Mouse (Mus musculus) cerebral cortex, adult 2 months (tissue): ENCODE measurements around the gene Hrk.

Experiments
- WGBS: fragments of 180-500 bp; shearing (Covaris S2); methylation state at CpG from one replicate; pipeline ENCODE4 v1.1.7; 2018; 5-methylcytosine and 5-hydroxymethylcytosine counted together

Gene Hrk

GRCm38 (mm10) chr5:118160691-118161090 is 3.8 kb upstream of the Hrk start:
- 49% methylated on average over 4 of the region's 4 CpGs for WGBS

DNA sequence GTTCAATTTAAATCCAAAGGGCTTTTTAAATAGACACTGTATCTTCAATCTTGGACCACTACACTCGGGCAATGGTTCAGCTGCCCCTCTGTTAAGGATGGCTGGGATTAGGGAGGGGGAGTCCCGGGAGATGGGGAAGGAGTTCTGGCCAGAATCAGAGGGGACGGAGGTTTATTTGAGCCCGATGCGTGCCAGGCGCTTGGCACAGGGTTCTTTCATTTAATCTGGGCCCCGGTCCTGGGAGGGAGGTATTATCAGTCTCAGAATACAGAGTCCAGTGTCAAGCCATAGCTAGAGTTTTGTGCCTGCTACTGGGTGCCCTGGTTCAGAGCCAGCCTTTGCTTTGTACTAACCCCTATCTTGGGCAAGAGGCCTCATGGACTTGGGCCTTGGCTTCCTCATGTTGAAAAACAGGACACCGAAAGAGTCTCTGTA is 3.1 kb downstream of the Hrk start:
- 60% methylated on average over 8 of the region's 8 CpGs for WGBS

DNA sequence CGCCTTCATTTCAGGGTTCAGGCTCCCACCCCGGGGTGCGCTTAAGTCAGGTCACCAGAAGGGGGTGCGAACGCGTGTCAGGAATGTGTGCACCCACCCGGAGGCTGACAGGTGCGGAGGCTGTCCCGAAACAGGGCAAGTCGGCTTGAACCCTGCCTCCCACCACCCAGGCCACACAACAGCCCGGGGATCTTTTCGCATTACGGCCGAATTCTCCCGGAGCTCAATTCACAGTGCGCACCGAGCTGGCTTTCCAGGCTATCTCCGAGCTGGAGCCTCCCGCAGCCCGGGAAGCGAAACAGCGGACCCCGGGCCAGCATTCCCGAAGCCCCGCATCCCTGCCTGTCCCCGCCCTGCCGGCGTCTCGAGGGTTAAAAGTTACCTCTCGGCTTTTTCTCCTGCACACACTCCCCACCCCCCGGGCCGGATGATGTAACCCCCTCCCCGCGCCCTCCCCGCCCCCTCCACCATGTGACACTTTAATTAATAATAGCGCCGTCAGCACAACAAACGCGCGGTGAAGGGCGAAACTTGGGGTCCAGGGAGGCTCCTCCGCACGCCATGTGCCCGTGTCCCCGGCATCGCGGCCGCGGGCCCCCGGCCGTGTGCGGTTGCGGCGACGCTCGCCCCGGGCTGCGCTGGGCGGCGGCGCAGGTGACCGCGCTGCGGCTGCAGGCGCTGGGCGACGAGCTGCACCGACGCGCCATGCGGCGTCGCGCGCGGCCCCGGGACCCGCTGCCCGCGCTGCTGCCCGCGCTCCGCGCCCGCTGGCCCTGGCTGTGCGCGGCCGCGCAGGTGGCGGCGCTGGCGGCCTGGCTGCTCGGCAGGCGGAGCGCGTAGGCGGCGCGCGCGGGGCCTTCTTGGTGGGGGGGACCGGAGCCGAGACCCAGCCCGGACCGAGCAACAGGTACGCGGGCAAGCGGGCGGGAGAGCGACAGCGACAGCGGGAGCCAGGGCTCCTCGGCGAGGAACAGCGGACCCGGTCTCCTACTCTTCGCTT is 5.1 kb downstream of the Hrk start:
- 2% methylated on average over 116 of the region's 117 CpGs for WGBS

GRCm38 (mm10) chr5:118170888-118171529 is 6.6 kb downstream of the Hrk start:
- 2% methylated on average over 25 of the region's 25 CpGs for WGBS

- WGBS: under 1% methylated on average over 36 of the region's 36 CpGs
Measured at GRCm38 (mm10) chr5:118171665-118172064, 7.2 kb downstream of the Hrk start.

GRCm38 (mm10) chr5:118172078-118172723 is 7.8 kb downstream of the Hrk start:
- WGBS: 2% methylated on average over 27 of the region's 27 CpGs

DNA sequence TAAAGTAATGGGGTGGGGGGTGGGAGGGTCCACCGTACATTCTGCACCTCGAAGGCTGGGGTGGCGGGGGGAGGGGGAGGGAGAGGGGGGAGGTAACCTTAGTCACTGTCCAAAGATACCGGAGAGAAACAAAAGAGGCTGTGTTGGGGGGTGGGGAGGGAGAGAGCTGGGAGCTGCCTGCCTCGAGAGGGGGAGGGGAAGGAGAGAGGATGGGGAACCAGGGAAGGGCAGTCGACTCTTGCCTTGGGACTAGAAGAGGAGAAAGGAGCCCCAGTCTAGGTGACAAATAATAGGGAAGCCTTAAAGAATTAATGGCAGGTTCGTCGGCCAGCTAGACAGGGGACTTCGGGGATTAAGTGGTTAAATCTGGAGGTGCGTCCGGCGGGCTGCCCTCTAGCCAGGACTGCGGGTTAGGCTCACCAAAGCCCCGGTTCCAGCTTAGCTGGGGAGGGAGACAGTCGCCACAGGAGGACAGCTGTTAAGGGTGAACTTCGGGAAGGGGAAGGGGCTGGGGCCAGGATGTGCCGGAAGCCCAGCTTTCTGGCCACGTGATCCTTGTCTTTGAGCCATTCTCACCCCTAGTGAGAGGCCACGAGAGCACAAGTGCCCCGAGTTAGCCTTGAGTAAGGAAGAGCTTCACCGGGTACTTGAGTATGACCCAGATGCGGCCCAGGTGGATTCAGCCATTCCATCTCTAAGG is 10.0 kb downstream of the Hrk start:
- WGBS: 9% methylated on average over 22 of the region's 22 CpGs

GRCm38 (mm10) chr5:118175137-118175536 is 10.7 kb downstream of the Hrk start:
- WGBS: 50% methylated on average over 2 of the region's 2 CpGs

DNA sequence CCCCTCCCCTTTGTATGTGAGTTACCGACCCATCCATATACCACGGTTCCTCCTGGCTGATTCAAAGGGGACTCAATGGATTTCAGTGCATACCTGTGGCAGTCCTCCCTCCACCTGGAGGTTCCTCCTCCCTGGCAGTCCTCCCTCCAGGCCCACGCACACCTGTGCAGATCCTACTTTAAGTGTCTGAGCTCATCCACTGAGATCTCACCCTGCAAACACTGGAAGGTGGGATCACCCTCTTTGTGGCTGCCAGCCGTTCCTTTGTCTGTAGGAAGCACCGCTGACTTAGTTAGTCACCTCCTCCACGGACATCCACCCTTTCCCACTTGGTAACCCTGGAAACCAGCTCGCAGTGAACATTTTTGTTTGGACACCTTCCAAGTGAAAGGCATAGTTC is 13.2 kb downstream of the Hrk start:
- WGBS: 49% methylated on average over 7 of the region's 7 CpGs

DNA sequence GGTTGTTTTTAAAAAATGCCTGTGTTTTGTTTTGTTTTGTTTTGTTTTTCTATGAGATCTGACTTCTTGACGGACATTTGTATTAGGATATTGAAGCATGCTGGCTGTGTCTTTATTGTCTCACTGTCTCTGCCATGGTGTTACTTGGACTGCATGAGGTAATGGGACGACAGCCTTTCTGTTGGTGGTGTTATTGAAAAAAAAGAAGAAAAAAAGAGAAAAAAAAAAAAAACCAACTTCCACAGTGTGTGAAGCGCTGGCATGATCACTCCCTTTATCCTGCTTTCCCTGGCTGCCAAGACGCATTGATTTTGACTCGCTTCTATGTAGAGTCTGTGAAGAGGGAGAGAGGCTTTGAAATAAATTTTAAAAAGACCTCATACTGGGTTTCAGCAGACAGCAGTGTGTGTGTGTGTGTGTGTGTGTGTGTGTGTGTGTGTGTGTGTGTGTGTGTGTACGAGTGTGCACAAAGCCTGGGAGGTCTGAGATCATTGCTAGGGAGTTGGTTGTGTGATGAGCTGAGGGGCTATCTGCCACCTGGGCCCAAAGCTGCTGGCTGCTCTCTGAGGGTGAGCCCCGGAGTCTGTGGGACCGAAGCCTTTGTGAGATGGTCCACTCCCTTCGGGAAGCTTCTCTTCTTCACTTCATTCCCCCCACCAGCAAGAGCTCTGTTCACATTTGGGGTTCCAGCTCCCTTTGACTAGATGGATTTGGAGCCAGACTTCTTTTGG is 22.6 kb downstream of the Hrk start:
- 44% methylated on average over 9 of the region's 9 CpGs for WGBS

- 52% methylated on average over 6 of the region's 6 CpGs for WGBS
Measured at GRCm38 (mm10) chr5:118188356-118188755, 23.9 kb downstream of the Hrk start.

DNA sequence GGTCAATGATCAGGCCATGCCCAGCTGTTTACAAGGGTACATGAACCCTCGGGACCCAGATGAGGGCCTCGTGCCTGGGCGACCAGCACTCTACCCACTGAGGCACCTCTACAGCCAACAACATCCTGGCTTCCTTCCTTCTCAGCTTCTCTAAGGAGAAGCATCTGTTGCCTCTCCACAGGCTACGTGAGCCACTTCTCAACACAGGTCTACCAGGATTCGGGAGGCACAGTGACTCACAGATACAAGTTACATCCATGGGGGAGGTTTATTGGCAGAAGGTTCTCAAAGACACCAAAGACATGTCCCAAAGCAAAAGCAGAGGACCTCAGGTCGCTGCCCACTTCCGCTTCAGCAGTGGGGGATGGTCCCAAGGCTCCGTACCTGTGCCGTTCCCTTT is 26.0 kb downstream of the Hrk start:
- WGBS: 61% methylated on average over 9 of the region's 9 CpGs

- WGBS: 23% methylated on average over 18 of the region's 18 CpGs
Measured at GRCm38 (mm10) chr5:118192221-118192620, 27.8 kb downstream of the Hrk start.

- 73% methylated on average over 13 of the region's 13 CpGs for WGBS
Measured at GRCm38 (mm10) chr5:118197421-118197820, 33.0 kb downstream of the Hrk start.

DNA sequence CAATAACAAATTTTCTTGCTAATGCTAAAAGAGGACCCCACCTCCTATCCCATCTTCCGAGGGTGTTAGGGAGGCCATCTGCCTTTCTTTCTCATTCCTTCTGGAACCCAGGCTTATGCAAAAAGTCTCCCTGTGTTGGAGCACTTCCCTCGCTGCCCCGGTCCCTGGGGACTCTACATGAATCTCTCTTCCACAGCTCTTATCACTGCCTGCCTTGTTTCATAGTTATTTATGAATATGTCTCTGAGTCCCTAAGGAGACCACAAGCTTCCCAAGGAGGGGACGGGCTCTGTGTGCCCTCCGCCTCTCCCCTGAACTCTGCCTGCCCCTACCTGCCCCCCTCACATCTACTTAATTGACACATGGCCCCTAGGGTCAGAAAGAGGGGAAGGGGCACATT is 35.2 kb downstream of the Hrk start:
- 58% methylated on average over 5 of the region's 5 CpGs for WGBS

- WGBS: 87% methylated on average over 16 of the region's 16 CpGs
Measured at GRCm38 (mm10) chr5:118204675-118205440, 40.4 kb downstream of the Hrk start.

GRCm38 (mm10) chr5:118205852-118206251 is 41.4 kb downstream of the Hrk start:
- 83% methylated on average over 8 of the region's 8 CpGs for WGBS

DNA sequence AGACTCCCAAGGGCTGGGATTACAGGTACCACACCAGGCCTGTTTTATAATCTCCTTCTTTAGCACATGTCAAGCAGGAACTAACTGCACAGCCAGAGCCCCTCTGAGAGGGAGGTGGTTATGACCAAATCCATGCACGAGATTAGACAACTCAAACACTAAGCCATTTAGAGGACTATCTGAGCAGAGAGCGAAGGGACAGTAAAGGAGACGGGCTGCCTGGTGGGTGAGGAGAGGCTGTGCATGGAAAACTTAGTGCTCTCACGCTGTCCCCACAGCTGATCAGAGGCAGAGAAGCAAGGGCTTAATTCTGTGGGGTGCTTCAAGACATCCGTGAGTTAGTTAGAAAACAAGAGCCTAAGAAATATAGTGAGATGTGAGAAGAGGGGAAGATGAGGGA is 49.6 kb downstream of the Hrk start:
- WGBS: 19% methylated on average over 5 of the region's 5 CpGs

GRCm38 (mm10) chr5:118214418-118215154 is 50.1 kb downstream of the Hrk start:
- WGBS: 4% methylated on average over 24 of the region's 24 CpGs

GRCm38 (mm10) chr5:118217410-118217809 is 53.0 kb downstream of the Hrk start:
- 44% methylated on average over 6 of the region's 6 CpGs for WGBS
